Mouse (Mus musculus): ENCODE results near the gene Cemip2. TPM values are rescaled to one million over a fixed set of nuclear protein-coding genes. Genes with fewer than 3 reads are reported as not detected.

Cemip2 gene
- total RNA-seq, 2 experiments from 2014 or later = 12.7 to 15.6 TPM

GRCm38 (mm10) chr19:21810135-21810534 lies 32.0 kb downstream of the Cemip2 start:
- no peak for DNase-seq (ENCODE audit: low spot score in 2 of 2)

- no peak for DNase-seq (ENCODE audit: low spot score in 2 of 2)
Measured at GRCm38 (mm10) chr19:21813560-21813959, 35.4 kb downstream of the Cemip2 start.

GRCm38 (mm10) chr19:21814433-21815020 lies 36.4 kb downstream of the Cemip2 start:
- DNase-seq (ENCODE audit: low spot score in 2 of 2) = no peak

GRCm38 (mm10) chr19:21816260-21816659 lies 38.1 kb downstream of the Cemip2 start:
- DNase-seq (ENCODE audit: low spot score in 2 of 2) = no peak

- DNase-seq (ENCODE audit: low spot score in 2 of 2) = no peak
Measured at GRCm38 (mm10) chr19:21818021-21818725, 40.0 kb downstream of the Cemip2 start.

- no peak for DNase-seq (ENCODE audit: low spot score in 2 of 2)
Measured at GRCm38 (mm10) chr19:21819585-21819984, 41.4 kb downstream of the Cemip2 start.

- DNase-seq (ENCODE audit: low spot score in 2 of 2) = no peak
Measured at GRCm38 (mm10) chr19:21820126-21820525, 42.0 kb downstream of the Cemip2 start.

GRCm38 (mm10) chr19:21821877-21822276 lies 43.7 kb downstream of the Cemip2 start:
- no peak for DNase-seq (ENCODE audit: low spot score in 2 of 2)

GRCm38 (mm10) chr19:21824146-21824545 lies 46.0 kb downstream of the Cemip2 start:
- DNase-seq (ENCODE audit: low spot score in 2 of 2) = no peak

GRCm38 (mm10) chr19:21825128-21825885 lies 47.2 kb downstream of the Cemip2 start:
- DNase-seq (ENCODE audit: low spot score in 2 of 2) = no peak

- no peak for DNase-seq (ENCODE audit: low spot score in 2 of 2)
Measured at GRCm38 (mm10) chr19:21833416-21833992, 55.4 kb downstream of the Cemip2 start.

GRCm38 (mm10) chr19:21834952-21835351 lies 56.8 kb downstream of the Cemip2 start:
- no peak for DNase-seq (ENCODE audit: low spot score in 2 of 2)

- no peak for DNase-seq (ENCODE audit: low spot score in 2 of 2)
Measured at GRCm38 (mm10) chr19:21850721-21851120, 72.6 kb downstream of the Cemip2 start.

GRCm38 (mm10) chr19:21854526-21855228 lies 76.5 kb downstream of the Cemip2 start:
- no peak for DNase-seq (ENCODE audit: low spot score in 2 of 2)

GRCm38 (mm10) chr19:21855421-21856128 lies 77.4 kb downstream of the Cemip2 start:
- DNase-seq (ENCODE audit: low spot score in 2 of 2) = no peak

- DNase-seq (ENCODE audit: low spot score in 2 of 2) = no peak
Measured at GRCm38 (mm10) chr19:21858846-21859521, 80.8 kb downstream of the Cemip2 start.

- no peak for DNase-seq (ENCODE audit: low spot score in 2 of 2)
Measured at GRCm38 (mm10) chr19:21860132-21860531, 82.0 kb downstream of the Cemip2 start.

- no peak for DNase-seq (ENCODE audit: low spot score in 2 of 2)
Measured at GRCm38 (mm10) chr19:21860894-21861293, 82.8 kb downstream of the Cemip2 start.

GRCm38 (mm10) chr19:21862289-21862990 lies 84.3 kb downstream of the Cemip2 start:
- DNase-seq (ENCODE audit: low spot score in 2 of 2) = no peak
